Mouse (Mus musculus) skeletal muscle tissue, adult 2 months (tissue): ENCODE results near the gene Cdc123.

Experiments used
- DNase-seq: peaks from one replicate; pipeline ENCODE4 v3.0.0-alpha.2; 2012; ENCODE audit warnings: low read depth, low spot score

The Cdc123 gene

DNA sequence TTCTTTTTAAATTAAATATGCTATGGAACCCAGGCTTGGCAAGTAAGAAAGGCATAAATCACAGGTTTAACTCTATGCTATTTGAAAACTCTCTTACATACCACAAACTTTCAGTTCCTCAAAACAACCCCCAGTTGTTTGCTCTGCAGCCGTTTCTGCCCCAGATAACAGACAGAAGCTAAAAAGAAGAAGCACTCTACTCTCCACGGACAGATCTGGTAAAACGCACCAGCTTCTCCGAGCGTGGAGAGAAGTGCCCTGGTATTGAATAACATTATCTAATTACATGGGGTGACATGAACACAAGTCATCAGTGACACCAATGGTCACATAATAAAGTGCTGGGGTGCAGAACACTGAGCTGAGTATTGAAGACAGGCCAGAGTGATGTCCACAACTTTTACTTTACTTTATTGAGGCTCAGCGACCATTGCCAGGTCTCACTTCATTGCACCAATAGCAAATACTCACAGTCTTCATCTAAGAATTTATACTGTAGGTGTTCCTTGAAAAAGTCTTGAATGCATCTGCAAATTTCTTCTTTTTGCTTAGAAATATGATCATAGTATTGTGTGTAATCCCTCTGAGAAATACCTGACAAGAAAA lies 40.4 kb downstream of the Cdc123 start:
- no peak for DNase-seq

DNA sequence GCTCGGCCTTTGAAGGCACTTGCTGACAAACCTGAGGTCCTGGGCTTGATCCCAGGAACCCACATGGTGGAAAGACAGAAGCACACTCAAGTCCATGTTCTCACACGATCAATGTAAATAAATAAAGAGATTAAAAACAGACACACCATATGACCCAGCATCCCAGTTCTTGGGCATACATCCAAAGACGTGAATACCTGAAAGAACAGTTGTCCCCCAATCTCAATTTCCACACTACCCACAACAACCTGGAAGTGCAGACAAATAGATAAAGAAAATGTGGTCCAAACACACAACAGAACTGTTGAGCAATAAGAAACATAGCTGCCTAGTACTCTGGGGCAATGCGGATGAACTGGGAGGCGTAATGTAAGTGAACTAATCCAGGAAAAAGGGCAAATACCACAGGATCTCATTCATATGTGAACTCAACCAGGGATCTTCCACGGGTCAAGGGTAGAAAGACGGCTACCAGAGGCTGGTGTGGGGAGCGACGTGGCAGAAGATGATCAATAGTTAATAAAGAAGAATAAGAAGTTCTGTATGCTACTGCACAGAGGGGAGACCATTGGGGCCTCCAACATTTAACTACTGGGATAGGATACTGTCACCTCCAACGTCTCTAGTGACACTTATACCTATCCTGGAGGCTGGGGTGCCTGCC lies 42.9 kb downstream of the Cdc123 start:
- no peak for DNase-seq

DNA sequence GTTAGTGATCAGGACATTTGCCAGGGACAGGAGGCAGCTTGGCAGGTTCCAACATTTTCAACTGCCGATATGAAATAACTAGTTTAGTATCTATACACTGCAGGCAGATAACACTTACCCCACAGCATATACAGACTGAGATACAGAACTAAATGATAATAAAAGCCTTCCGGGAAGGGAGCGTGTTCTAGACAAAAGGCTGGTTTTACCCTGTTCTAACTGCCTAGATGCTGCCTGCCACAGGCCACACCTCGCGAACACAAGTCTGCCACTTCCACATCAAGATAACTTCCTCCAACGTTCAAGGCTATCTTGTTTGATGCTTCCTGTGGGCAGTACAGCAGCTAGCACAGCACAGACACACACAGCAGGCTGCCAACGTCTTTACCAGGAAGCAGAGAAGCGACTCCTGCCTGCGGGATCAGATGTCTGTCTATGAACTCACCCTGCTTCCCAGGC lies 43.8 kb downstream of the Cdc123 start:
- DNase-seq = peak; percentile 43

- DNase-seq = no peak
Observed at GRCm38 (mm10) chr2:5797816-5798672, 46.9 kb downstream of the Cdc123 start.

DNA sequence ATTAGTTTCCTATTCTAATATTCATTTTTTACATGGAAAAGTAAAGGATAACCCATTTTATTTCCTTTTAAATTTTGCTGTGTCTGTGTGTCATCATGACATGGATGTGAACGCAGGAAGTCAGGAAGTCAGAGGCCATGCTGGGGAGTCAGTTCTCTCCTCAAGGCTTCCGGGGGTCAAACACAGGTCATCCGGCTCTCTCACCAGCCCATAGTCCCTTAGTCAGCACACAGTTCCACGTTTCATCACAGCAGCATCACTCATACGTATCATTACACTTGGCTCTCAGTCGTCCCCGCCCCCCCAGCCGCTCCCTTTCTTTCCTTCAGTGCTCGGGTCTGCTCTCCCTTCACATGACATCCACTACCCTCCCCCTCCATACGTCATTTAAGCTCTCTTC lies 51.2 kb downstream of the Cdc123 start:
- no peak for DNase-seq

DNA sequence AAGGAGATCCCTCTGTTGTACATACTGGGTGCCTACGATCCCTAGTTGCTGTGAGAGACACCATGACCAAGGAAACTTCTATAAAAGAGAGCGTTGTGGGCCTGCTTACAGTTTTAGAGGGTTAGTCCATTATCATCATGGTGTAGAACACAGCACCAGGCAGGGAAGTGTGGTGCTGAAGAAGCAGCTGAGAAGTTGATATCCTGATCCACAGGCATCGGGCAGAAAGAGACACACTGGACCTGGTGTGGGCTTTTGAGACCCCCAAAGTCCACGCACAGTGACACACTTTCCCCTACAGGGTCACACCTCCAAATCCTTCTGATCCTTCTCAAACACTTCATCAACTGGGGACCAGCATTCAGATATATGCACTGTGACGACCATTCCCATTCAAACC lies 52.9 kb downstream of the Cdc123 start:
- DNase-seq = no peak

- DNase-seq = no peak
Observed at GRCm38 (mm10) chr2:5789625-5790160, 55.3 kb downstream of the Cdc123 start.

- DNase-seq = no peak
Observed at GRCm38 (mm10) chr2:5787391-5787790, 57.6 kb downstream of the Cdc123 start.

- DNase-seq = no peak
Observed at GRCm38 (mm10) chr2:5772464-5772863, 72.5 kb downstream of the Cdc123 start.

- DNase-seq = peak; percentile 66
Observed at GRCm38 (mm10) chr2:5770708-5771241, 74.2 kb downstream of the Cdc123 start.

DNA sequence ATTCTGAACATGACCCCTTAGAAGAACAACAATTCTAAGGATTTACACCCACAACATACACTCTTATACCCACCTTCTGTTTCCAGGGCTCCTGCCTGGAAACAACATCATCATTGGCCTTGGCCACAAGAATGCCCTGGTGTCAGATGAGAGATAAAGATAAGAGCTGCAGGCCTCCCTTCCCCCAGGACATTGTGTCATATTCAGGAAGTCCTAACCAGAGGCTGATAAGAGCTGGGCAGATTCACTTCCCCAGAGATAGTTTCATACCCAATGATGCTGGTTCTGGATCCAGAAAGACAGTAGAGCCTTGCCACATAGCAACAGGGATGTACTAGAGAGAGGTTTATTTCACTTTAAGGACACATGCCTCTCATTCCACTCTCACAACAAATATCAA lies 75.3 kb downstream of the Cdc123 start:
- DNase-seq = no peak

DNA sequence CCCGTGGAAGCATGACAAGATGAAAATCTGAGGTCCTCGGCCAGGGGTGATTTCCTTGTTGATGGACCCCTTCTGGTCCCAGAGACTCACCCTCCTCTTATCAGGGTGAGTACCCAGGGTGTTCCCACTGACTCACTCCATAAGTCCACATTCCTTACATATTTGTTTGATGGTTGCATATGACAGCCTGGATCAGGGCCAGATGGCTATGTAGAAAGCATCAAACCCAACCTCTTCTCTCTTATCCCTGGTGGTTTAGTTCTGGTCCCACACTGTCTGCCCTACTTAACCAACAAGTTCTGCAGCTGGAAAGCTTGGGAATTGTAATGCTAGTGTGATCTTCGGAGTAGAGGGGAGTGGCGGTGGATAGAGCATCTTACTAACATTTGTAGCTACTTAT lies 76.0 kb downstream of the Cdc123 start:
- no peak for DNase-seq

DNA sequence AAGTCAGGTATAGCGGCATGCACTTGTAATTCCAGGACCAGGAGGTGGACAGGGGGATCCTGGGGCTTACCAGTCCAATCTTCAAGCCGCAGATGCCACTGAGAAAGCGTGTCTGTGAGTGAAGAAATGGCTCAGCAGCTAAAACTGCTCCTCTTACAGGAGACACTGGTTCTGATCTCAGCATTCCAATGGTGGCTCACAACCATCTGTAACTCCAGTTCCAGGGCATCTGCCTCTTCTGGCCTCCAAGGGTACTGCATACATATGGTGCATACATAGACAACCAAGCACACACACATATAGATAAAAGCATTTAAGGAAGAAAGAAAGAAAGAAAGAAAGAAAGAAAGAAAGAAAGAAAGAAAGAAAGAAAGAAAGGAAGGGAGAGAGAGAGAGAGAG lies 82.9 kb downstream of the Cdc123 start:
- no peak for DNase-seq

GRCm38 (mm10) chr2:5760479-5761008 lies 84.4 kb downstream of the Cdc123 start:
- DNase-seq = no peak

DNA sequence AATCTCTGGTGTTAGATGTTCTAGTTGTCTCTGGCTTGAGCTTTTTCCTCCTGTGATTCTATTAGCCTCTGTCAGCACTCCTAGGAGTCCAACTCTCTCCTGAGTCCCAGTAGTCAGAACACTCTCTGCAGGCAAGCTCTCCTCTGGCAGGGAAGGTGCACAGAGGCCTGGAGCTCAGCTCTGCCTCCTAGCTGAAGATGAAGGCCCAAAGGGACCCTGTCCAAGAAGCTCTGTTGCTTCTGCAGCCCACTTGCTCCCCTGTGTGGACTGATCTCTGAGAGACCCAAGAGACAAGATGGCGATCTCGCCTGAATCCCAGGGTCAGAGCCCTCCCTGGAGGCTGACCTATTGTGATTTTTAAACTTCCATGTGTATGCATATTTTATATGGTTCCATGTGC lies 86.4 kb downstream of the Cdc123 start:
- no peak for DNase-seq

GRCm38 (mm10) chr2:5750872-5751271 lies 94.1 kb downstream of the Cdc123 start:
- DNase-seq = no peak

DNA sequence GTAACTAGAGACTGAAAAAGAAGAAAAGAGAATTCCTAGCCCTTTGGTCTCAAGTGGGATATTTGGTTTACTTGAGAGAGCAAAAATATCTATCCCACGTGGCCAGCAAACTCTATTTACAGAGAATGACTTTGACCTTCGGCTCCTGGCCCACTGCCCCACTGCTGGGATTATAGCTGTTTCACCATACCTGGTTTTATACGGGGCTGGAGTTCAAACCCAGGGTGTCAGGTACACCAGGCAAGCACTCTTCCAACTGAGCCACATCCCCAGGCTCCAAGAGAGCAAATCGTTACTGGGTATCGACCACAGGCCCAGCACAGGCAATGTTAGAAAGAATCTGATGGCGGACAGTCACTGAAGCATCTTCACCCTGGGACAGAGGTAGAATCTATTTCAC lies 95.8 kb downstream of the Cdc123 start:
- no peak for DNase-seq

GRCm38 (mm10) chr2:5747545-5748043 lies 97.4 kb downstream of the Cdc123 start:
- no peak for DNase-seq

- no peak for DNase-seq
Observed at GRCm38 (mm10) chr2:5746529-5746928, 98.4 kb downstream of the Cdc123 start.
